Mouse (Mus musculus): ENCODE results near the gene Gm13757. TPM values are rescaled to one million over a fixed set of nuclear protein-coding genes. Genes with fewer than 3 reads are reported as not detected.

The Gm13757 gene
- not detected for polyA plus RNA-seq (2014; fragmentation: Illumina TruSeq; extraction: RNeasy Lipid Tissue Mini Kit (QIAGEN cat#74804); ENCODE audit: low read depth, low replicate concordance)

GRCm38 (mm10) chr2:88449031-88449430 is at the start of gene Gm13757:
Gm13757 (minus strand) TSS chr2:88449131.

DNA sequence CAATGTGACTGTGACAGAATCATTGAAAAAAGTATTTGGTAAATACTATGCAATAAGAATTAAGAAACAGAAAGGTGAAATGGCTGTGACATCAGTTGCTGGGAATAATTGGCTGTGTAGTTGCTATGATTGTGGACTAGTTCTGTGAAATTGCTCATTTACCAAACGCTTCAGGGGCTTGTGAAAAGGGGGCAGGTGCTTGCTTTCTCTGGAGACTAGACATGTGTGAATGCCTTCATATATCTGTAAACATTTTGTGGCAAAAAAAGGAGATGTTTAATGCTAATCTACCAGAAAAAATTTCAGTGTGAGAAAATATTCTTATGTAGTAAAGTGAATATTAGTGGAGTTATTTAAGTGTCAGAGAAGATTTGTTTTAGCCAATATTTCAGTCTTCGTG is 44.1 kb upstream of the Gm13757 start, which contains the start of gene Olfr1185-ps1:
Gene Olfr1185-ps1 (plus strand): TSS at position 301 of the 400 bp plus-strand sequence.

DNA sequence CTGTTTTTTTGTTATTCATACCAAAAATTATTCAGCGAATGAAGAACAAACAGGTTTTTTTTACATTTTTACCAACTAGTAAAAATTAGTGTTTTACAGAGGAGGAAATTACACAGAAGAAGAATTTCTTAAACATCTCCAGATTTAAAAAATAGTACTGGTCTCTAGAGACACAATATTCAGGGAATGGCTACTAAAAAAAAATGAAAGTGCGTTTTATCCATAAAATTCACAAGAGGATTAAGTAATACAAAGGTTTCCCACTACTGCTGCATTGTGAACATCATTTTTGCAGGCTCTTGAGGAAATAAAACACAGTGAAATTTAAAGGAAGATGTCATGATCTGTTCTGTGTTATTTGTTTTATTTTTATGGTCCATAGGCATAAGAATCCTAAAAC is 34.4 kb upstream of the Gm13757 start, which contains the start of gene Olfr1184:
Gene Olfr1184 (plus strand): TSS at position 301 of the 400 bp plus-strand sequence.

DNA sequence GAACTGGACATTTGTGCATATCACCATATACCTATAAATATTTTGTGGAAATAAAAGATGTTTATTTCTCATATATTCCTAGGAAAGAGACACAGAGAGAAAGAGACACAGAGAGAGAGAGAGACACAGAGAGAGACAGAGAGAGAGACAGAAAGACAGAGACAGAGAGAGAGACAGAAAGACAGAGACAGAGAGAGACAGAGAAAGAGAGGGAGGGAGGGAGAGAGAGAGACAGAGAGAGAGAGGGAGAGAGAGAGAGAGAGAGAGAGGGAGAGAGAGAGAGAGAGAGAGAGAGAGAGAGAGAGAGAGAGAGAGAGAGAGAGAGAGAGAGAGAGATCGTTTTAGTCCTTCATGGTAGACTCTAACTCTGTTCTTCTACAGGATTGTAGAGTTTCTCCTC is 5.6 kb upstream of the Gm13757 start, which contains the start of gene Olfr1183:
Gene Olfr1183 (plus strand): TSS at position 301 of the 400 bp plus-strand sequence.

DNA sequence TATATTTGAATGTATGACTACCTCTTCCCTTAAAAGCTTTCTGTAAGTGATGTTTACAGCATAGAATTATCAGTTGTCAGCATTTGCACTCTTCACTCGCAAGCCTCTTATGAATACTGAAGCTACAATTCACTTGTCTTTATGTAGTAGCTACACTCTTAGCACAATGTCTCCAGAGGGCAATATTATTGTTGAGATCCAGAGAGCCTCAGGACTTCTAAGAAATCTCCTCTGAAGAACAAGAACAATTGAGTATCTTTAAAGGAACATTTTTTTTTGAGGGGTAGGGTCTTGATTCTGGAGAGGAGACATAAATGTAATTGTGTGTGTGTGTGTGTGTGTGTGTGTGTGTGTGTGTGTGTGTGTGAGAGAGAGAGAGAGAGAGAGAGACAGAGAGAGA is 22.9 kb downstream of the Gm13757 start, which contains the start of gene Olfr1181:
Gene Olfr1181 (minus strand): TSS at position 101 of the 400 bp plus-strand sequence.

GRCm38 (mm10) chr2:88419051-88419450 is 29.9 kb downstream of the Gm13757 start, which contains the start of gene Olfr1180:
Olfr1180 (minus strand) TSS chr2:88419151.

DNA sequence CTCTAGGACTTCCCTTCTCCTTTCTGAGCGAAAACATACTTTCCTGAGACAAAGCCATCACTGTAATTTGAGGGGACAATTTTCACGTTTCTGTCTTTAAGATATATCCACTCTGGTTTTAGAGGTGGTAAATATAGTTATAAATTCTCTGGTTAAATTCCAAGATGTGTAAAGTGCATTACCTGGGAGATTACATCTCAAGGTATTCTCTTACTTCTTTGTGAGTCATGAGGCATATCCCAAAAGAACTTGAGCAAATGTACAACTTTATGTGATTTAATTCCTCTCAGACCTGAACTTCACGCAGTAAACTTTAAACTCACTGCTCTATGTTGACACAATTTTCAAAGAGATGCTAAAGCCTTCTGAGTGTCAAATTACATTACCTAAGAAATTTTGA is 42.6 kb downstream of the Gm13757 start, which contains the start of gene Olfr1179:
Gene Olfr1179 (minus strand): TSS at position 101 of the 400 bp plus-strand sequence.

Other genes with a start within 250 kb of the Gm13757 start
- gene Olfr1170, start 220.8 kb downstream of the Gm13757 start, polyA plus RNA-seq (2014; fragmentation: Illumina TruSeq; extraction: RNeasy Lipid Tissue Mini Kit (QIAGEN cat#74804); ENCODE audit: low read depth, low replicate concordance): not detected
- not detected for gene Olfr1173, start 169.3 kb downstream of the Gm13757 start, polyA plus RNA-seq (2014; fragmentation: Illumina TruSeq; extraction: RNeasy Lipid Tissue Mini Kit (QIAGEN cat#74804); ENCODE audit: low read depth, low replicate concordance)
- not detected for gene Olfr1174-ps, start 134.0 kb downstream of the Gm13757 start, polyA plus RNA-seq (2014; fragmentation: Illumina TruSeq; extraction: RNeasy Lipid Tissue Mini Kit (QIAGEN cat#74804); ENCODE audit: low read depth, low replicate concordance)
- not detected for gene Olfr1175-ps, start 121.9 kb downstream of the Gm13757 start, polyA plus RNA-seq (2014; fragmentation: Illumina TruSeq; extraction: RNeasy Lipid Tissue Mini Kit (QIAGEN cat#74804); ENCODE audit: low read depth, low replicate concordance)
- not detected for gene Olfr1176, start 112.4 kb downstream of the Gm13757 start, polyA plus RNA-seq (2014; fragmentation: Illumina TruSeq; extraction: RNeasy Lipid Tissue Mini Kit (QIAGEN cat#74804); ENCODE audit: low read depth, low replicate concordance)
- gene Olfr1177-ps, start 102.6 kb downstream of the Gm13757 start, polyA plus RNA-seq (2014; fragmentation: Illumina TruSeq; extraction: RNeasy Lipid Tissue Mini Kit (QIAGEN cat#74804); ENCODE audit: low read depth, low replicate concordance): not detected
- gene Olfr1178, start 62.1 kb downstream of the Gm13757 start, polyA plus RNA-seq (2014; fragmentation: Illumina TruSeq; extraction: RNeasy Lipid Tissue Mini Kit (QIAGEN cat#74804); ENCODE audit: low read depth, low replicate concordance): not detected
- not detected for gene Olfr1179, start 42.7 kb downstream of the Gm13757 start, polyA plus RNA-seq (2014; fragmentation: Illumina TruSeq; extraction: RNeasy Lipid Tissue Mini Kit (QIAGEN cat#74804); ENCODE audit: low read depth, low replicate concordance)
- gene Olfr1180, start 30.0 kb downstream of the Gm13757 start, polyA plus RNA-seq (2014; fragmentation: Illumina TruSeq; extraction: RNeasy Lipid Tissue Mini Kit (QIAGEN cat#74804); ENCODE audit: low read depth, low replicate concordance): not detected
- gene Olfr1181, start 23.0 kb downstream of the Gm13757 start, polyA plus RNA-seq (2014; fragmentation: Illumina TruSeq; extraction: RNeasy Lipid Tissue Mini Kit (QIAGEN cat#74804); ENCODE audit: low read depth, low replicate concordance): not detected
- not detected for gene Olfr1183, start 5.7 kb upstream of the Gm13757 start, polyA plus RNA-seq (2014; fragmentation: Illumina TruSeq; extraction: RNeasy Lipid Tissue Mini Kit (QIAGEN cat#74804); ENCODE audit: low read depth, low replicate concordance)
- gene Olfr1184, start 34.5 kb upstream of the Gm13757 start, polyA plus RNA-seq (2014; fragmentation: Illumina TruSeq; extraction: RNeasy Lipid Tissue Mini Kit (QIAGEN cat#74804); ENCODE audit: low read depth, low replicate concordance): not detected
- gene Olfr1185-ps1, start 44.2 kb upstream of the Gm13757 start, polyA plus RNA-seq (2014; fragmentation: Illumina TruSeq; extraction: RNeasy Lipid Tissue Mini Kit (QIAGEN cat#74804); ENCODE audit: low read depth, low replicate concordance): not detected
- not detected for gene Olfr1186, start 69.4 kb upstream of the Gm13757 start, polyA plus RNA-seq (2014; fragmentation: Illumina TruSeq; extraction: RNeasy Lipid Tissue Mini Kit (QIAGEN cat#74804); ENCODE audit: low read depth, low replicate concordance)
- not detected for gene Olfr1188, start 107.8 kb upstream of the Gm13757 start, polyA plus RNA-seq (2014; fragmentation: Illumina TruSeq; extraction: RNeasy Lipid Tissue Mini Kit (QIAGEN cat#74804); ENCODE audit: low read depth, low replicate concordance)
- gene Olfr1189, start 137.3 kb upstream of the Gm13757 start, polyA plus RNA-seq (2014; fragmentation: Illumina TruSeq; extraction: RNeasy Lipid Tissue Mini Kit (QIAGEN cat#74804); ENCODE audit: low read depth, low replicate concordance): not detected
- not detected for gene Olfr1191-ps1, start 191.4 kb upstream of the Gm13757 start, polyA plus RNA-seq (2014; fragmentation: Illumina TruSeq; extraction: RNeasy Lipid Tissue Mini Kit (QIAGEN cat#74804); ENCODE audit: low read depth, low replicate concordance)
- gene Olfr1192-ps1, start 199.4 kb upstream of the Gm13757 start, polyA plus RNA-seq (2014; fragmentation: Illumina TruSeq; extraction: RNeasy Lipid Tissue Mini Kit (QIAGEN cat#74804); ENCODE audit: low read depth, low replicate concordance): not detected
- gene Olfr1193, start 226.5 kb upstream of the Gm13757 start, polyA plus RNA-seq (2014; fragmentation: Illumina TruSeq; extraction: RNeasy Lipid Tissue Mini Kit (QIAGEN cat#74804); ENCODE audit: low read depth, low replicate concordance): not detected
- not detected for gene Olfr1195, start 240.1 kb upstream of the Gm13757 start, polyA plus RNA-seq (2014; fragmentation: Illumina TruSeq; extraction: RNeasy Lipid Tissue Mini Kit (QIAGEN cat#74804); ENCODE audit: low read depth, low replicate concordance)